Mouse (Mus musculus) ES-Bruce4 (cell line): Measurements from ENCODE around the gene Plxna4. TPM values are rescaled to one million over a fixed set of nuclear protein-coding genes. Genes with fewer than 3 reads are reported as not detected.

ENCODE experiments used
- H3K27ac ChIP-seq: 2 replicates; pipeline ENCODE4 v1.5.1; 2012; ENCODE audit warnings: low read length, inconsistent platforms; ENCODE audit not compliant: insufficient read depth
- H3K27me3 ChIP-seq: 2 replicates; pipeline ENCODE4 v1.6.1; 2012; ENCODE audit warnings: mild to moderate bottlenecking, low read length, inconsistent platforms; ENCODE audit not compliant: control insufficient read depth, poor library complexity, insufficient read depth, severe bottlenecking
- H3K36me3 ChIP-seq: 2 replicates; pipeline ENCODE4 v1.6.1; 2012; ENCODE audit warnings: inconsistent platforms, mild to moderate bottlenecking, low read length, moderate library complexity; ENCODE audit not compliant: control insufficient read depth, poor library complexity, insufficient read depth, severe bottlenecking
- H3K4me1 ChIP-seq: one replicate; pipeline ENCODE4 v1.8.1; 2011; ENCODE audit warnings: low read length; ENCODE audit not compliant: control insufficient read depth, insufficient read depth
- H3K4me3 ChIP-seq: 2 replicates; pipeline ENCODE4 v1.5.1; 2011; ENCODE audit warnings: low read depth, mild to moderate bottlenecking, low read length
- H3K9ac ChIP-seq: 2 replicates; pipeline ENCODE4 v1.6.1; 2012; ENCODE audit warnings: low read depth, mild to moderate bottlenecking, inconsistent platforms; ENCODE audit not compliant: poor library complexity, severe bottlenecking
- H3K9me3 ChIP-seq: replicated peaks from 2 replicates; pipeline ENCODE4 v1.6.1; 2012; ENCODE audit warnings: mild to moderate bottlenecking, low read length, inconsistent platforms; ENCODE audit not compliant: control insufficient read depth, poor library complexity, insufficient read depth, severe bottlenecking
- CTCF ChIP-seq: IDR thresholded peaks from one replicate; pipeline ENCODE4 v1.8.1; 2011; ENCODE audit warnings: low read depth, low read length
- EP300 ChIP-seq: IDR thresholded peaks from 2 replicates; pipeline ENCODE4 v1.6.1; 2011; ENCODE audit warnings: low read depth, low read length; ENCODE audit not compliant: insufficient read depth
- POLR2A ChIP-seq: IDR thresholded peaks from one replicate; pipeline ENCODE4 v1.8.1; 2011; ENCODE audit warnings: low read length; ENCODE audit not compliant: insufficient read depth
- polyA plus RNA-seq: library from polyadenylated mRNA; stranded (reverse); fragments of >200 nt; gene quantifications from 2 replicates; pipeline ENCODE4 v1.2.4, GENCODE M21; 2011; ENCODE audit warnings: low read depth; ENCODE audit not compliant: missing spikeins, insufficient read depth, insufficient read length

Gene Plxna4
- polyA plus RNA-seq, 1 experiment = 0.33 TPM

DNA sequence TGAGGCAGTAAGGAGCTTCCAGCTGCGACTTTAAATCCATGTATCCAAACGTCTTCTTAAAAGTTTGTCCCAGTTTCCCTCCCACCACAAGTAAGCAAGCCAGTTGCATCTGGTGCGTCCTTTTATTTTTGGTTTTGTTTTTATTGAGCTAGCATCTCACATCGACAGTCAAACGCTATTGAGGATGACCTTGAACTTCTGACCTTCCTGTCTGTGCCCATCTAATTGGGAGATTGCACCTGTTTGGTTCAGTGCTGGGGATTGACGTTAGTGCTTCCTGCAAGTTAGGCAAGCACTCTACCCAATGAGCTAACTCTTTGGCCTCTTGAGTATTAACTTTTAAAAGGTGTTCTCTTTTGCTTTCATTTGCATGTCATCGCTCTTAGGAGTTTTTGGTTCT lies 379.0 kb downstream of the Plxna4 start:
- no peak overlapping the region for H3K27ac ChIP-seq
- H3K9ac ChIP-seq = no peak overlapping the region
- H3K27me3 ChIP-seq = no peaks in the 10 kb centered on the region
- TF ChIP-seq CTCF (no peak), EP300 (no peak), POLR2A (no peak)
- no peaks in the 10 kb centered on the region for H3K4me1 ChIP-seq
- H3K36me3 ChIP-seq = no peaks in the 10 kb centered on the region
- no peak overlapping the region for H3K4me3 ChIP-seq
- H3K9me3 ChIP-seq = no peaks in the 10 kb centered on the region

DNA sequence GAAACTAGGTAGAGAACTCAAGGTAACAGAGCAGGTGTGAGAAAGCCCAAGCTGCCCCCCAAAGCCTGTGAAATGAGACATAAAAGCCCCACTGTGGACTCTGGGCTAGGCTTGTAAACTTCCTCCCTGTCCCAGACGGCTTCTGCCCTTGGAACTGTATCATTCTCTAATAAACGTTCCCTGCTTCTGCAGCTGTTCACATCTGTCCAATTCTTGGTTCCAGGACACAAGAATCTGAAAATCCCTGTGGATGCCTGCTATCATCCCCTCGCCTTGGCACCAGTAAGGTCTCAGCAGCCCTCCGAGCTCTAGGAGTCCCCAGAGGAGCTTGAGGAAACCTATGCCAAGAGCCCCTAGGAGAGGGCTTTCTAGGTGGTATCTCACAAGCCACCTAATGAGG lies 383.7 kb downstream of the Plxna4 start:
- no peaks in the 10 kb centered on the region for H3K36me3 ChIP-seq
- H3K27me3 ChIP-seq = no peaks in the 10 kb centered on the region
- TF ChIP-seq CTCF (no peak), EP300 (no peak), POLR2A (no peak)
- H3K9me3 ChIP-seq = no peaks in the 10 kb centered on the region
- H3K27ac ChIP-seq = no peak overlapping the region
- no peak overlapping the region for H3K9ac ChIP-seq
- H3K4me3 ChIP-seq = no peak overlapping the region
- H3K4me1 ChIP-seq = peaks cover 7% of the 10 kb centered on the region

DNA sequence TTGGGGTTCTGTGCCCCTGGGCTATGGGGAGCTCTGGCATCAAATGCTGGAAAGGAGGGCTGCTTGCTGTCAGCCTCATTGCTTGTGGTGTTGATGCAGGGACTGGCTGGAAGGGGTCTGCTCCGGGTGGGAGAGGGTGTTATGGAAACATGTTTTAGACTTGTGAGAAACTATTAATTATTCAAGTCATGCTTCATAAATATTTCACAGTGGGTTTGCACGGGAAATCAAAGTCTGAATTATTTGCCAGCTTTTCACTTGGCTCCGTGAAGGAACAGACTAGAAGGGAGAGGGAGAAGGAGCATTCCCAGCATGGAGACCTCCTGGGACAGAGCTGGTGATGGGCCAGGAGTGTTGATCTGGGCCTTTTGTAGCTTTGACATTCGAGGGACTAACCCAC lies 384.6 kb downstream of the Plxna4 start:
- Histone ChIP-seq H3K4me1 (peaks cover 7% of the 10 kb centered on the region), H3K27me3 (no peaks in the 10 kb centered on the region), H3K9ac (no peak overlapping the region), H3K4me3 (no peak overlapping the region), H3K36me3 (no peaks in the 10 kb centered on the region), H3K9me3 (no peaks in the 10 kb centered on the region), H3K27ac (no peak overlapping the region)
- TF ChIP-seq POLR2A (no peak), EP300 (no peak), CTCF (no peak)

DNA sequence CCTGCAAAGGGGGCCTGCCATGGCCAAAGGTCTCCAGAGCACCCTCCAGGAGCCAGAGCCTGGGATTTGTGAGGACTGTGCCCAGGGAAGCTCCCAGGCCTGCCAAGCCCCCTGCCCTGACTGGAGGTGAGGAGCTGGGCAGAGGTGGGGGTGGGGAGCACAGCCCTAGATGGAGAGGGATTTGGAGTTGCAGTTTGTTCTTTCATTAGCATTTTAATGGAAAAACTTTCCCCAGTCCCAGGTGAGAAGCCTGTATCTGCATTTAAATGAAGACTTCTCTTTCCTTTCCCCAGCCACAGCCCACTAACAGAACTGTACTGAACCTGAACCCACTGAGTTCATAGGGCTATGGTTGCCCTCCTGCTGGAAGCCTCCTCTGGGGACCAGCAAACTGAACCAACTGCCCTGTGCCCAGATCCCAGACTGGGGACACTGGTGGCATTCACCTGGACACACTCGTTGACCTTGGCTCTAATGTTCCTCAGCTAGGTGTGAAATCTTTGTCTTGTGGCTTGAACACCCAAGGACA lies 385.3 kb downstream of the Plxna4 start:
- no peak overlapping the region for H3K4me3 ChIP-seq
- no peaks in the 10 kb centered on the region for H3K9me3 ChIP-seq
- no peaks in the 10 kb centered on the region for H3K27me3 ChIP-seq
- H3K9ac ChIP-seq = no peak overlapping the region
- no peaks in the 10 kb centered on the region for H3K36me3 ChIP-seq
- peaks cover 7% of the 10 kb centered on the region for H3K4me1 ChIP-seq
- TF ChIP-seq CTCF (no peak), POLR2A (no peak), EP300 (peak; percentile 71)
- H3K27ac ChIP-seq = no peak overlapping the region

DNA sequence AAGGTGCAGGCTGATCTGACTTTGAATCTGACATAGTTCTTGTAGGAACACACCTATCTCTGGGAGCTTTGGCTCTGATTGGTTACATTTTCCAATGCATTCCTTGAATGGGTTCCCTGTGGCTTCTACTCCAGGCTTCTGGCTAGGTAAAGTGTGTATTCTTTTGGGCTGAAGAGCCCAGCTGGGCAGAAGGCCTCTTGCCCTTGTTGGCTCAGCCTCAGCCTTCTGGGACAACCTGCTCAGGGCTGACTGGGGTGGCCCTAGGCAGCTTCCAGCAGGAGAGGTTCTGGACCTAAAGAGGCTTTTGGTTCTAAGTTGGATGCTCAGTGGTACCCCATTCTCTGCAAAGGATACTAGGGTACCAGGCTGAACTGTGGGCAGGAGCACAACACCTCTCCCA lies 386.5 kb downstream of the Plxna4 start:
- no peak overlapping the region for H3K9ac ChIP-seq
- no peaks in the 10 kb centered on the region for H3K27me3 ChIP-seq
- H3K36me3 ChIP-seq = no peaks in the 10 kb centered on the region
- peaks cover 7% of the 10 kb centered on the region for H3K4me1 ChIP-seq
- H3K4me3 ChIP-seq = no peak overlapping the region
- TF ChIP-seq POLR2A (no peak), EP300 (no peak), CTCF (no peak)
- no peaks in the 10 kb centered on the region for H3K9me3 ChIP-seq
- H3K27ac ChIP-seq = no peak overlapping the region

DNA sequence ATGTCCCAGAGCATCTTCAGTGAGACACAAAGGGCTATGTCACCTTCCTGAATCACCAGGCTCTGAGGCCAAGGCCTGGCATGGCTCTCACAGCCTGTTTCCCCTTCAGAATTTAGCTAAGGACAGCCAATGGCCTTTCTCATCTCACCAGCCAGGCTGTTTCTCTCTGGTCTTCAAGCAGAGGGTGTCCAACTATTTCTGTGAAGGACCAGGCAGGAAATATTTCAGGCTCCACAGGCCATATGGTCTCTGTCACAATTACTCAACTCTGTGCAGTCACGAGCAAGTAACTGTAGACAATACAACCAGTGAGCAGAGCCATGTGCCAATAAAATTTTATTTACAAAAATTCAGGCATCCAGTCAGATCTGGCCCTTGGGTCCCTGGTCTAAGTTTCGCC lies 388.4 kb downstream of the Plxna4 start:
- Histone ChIP-seq H3K4me1 (peaks cover 7% of the 10 kb centered on the region), H3K9ac (no peak overlapping the region), H3K9me3 (no peaks in the 10 kb centered on the region), H3K4me3 (no peak overlapping the region), H3K27ac (no peak overlapping the region), H3K27me3 (no peaks in the 10 kb centered on the region), H3K36me3 (no peaks in the 10 kb centered on the region)
- TF ChIP-seq POLR2A (no peak), CTCF (no peak), EP300 (no peak)
